Mouse (Mus musculus): ENCODE measurements at regions not wholly inside any gene's neighbourhood (a gene's known extent, or its start where the extent isn't known, plus 50 kb on each side); places are given as distances from the start of the nearest gene placed in this dataset.

- TF ChIP-seq REST (IDR thresholded peaks at IDR 0.05; ENCODE audit: insufficient read depth, insufficient read length) (no peak), POLR2A (IDR thresholded peaks at IDR 0.05; ENCODE audit: insufficient read length, low read depth) (no peak), TCF12 (IDR thresholded peaks at IDR 0.05; ENCODE audit: insufficient read depth, poor library complexity, severe bottlenecking) (no peak), E2F4 (IDR thresholded peaks at IDR 0.05; ENCODE audit: insufficient read depth) (no peak), MAX (IDR thresholded peaks at IDR 0.05; ENCODE audit: low read depth) (no peak)
Observed at GRCm38 (mm10) chr13:6062305-6062704, 201.0 kb downstream of the Klf6 start.

Data from myocyte (in vitro differentiated cells).